Mouse (Mus musculus) heart, adult 2 months (tissue): Measurements from ENCODE around the gene Acvr1. TPM values are rescaled to one million over a fixed set of nuclear protein-coding genes. Genes with fewer than 3 reads are reported as not detected.

Experiments used
- DNase-seq, 2 experiments: peaks; one replicate each; pipeline ENCODE4 v3.0.0; 2021
- H3K27ac ChIP-seq: fragments of 200-600 bp; 2 replicates; pipeline ENCODE4 v1.8.1; 2022
- H3K27me3 ChIP-seq: fragments of 200-500 bp; 2 replicates; pipeline ENCODE4 v1.6.1; 2012; ENCODE audit warnings: mild to moderate bottlenecking, low read length, inconsistent platforms, mixed read lengths; ENCODE audit not compliant: control insufficient read depth, insufficient read depth
- H3K36me3 ChIP-seq: fragments of 200-500 bp; 2 replicates; pipeline ENCODE4 v1.6.1; 2012; ENCODE audit warnings: low read length, inconsistent platforms; ENCODE audit not compliant: control insufficient read depth, insufficient read depth
- H3K4me1 ChIP-seq: fragments of 200-500 bp; 2 replicates; pipeline ENCODE4 v1.6.1; 2011; ENCODE audit warnings: low read length; ENCODE audit not compliant: control insufficient read depth, insufficient read depth
- H3K4me3 ChIP-seq: fragments of 200-600 bp; 2 replicates; pipeline ENCODE4 v1.8.1; 2022
- H3K79me2 ChIP-seq: fragments of 200-500 bp; replicated peaks from 2 replicates; pipeline ENCODE4 v1.6.1; 2012; ENCODE audit warnings: mild to moderate bottlenecking, inconsistent platforms, low read length, moderate library complexity, mixed read lengths; ENCODE audit not compliant: control insufficient read depth, insufficient read depth
- H3K9ac ChIP-seq: fragments of 200-500 bp; 2 replicates; pipeline ENCODE4 v1.6.1; 2012; ENCODE audit warnings: low read depth, mild to moderate bottlenecking, control low read depth, inconsistent platforms, low read length, mixed read lengths
- CTCF ChIP-seq: fragments of 200-600 bp; IDR thresholded peaks from 2 replicates; pipeline ENCODE4 v1.8.1; 2022; ENCODE audit warnings: antibody characterized with exemption, mild to moderate bottlenecking, moderate library complexity
- EP300 ChIP-seq: fragments of 200-500 bp; IDR thresholded peaks from 2 replicates; pipeline ENCODE4 v1.6.1; 2011; ENCODE audit warnings: low read depth, low read length, control low read depth; ENCODE audit not compliant: insufficient read depth
- POLR2A ChIP-seq: fragments of 200-500 bp; IDR thresholded peaks from 2 replicates; pipeline ENCODE4 v1.6.1; 2011; ENCODE audit warnings: mild to moderate bottlenecking, low read depth, low read length, control low read depth; ENCODE audit not compliant: insufficient read depth
- WGBS: fragments of 180-500 bp; shearing (Covaris S2); methylation state at CpG from one replicate; pipeline ENCODE4 v1.1.7; 2018; 5-methylcytosine and 5-hydroxymethylcytosine counted together
- intact Hi-C: fragments of 180-260 bp; cut with DNase I; formaldehyde crosslinking; loops from one replicate; pipeline ENCODE4 v1.15.1; 2025
- polyA plus RNA-seq: library from polyadenylated mRNA; depleted of rRNA; stranded (reverse); fragments of >200 nt; gene quantifications from 2 replicates; pipeline ENCODE4 v1.2.3, GENCODE M21; 2012
- total RNA-seq, 2 experiments: library from RNA; stranded (reverse); gene quantifications; 2 replicates each; pipeline ENCODE4 v1.2.3; 2021

Acvr1 gene
- total and polyA plus RNA-seq, 3 experiments = 7.4 to 15.7 (median 14.6) TPM

DNA sequence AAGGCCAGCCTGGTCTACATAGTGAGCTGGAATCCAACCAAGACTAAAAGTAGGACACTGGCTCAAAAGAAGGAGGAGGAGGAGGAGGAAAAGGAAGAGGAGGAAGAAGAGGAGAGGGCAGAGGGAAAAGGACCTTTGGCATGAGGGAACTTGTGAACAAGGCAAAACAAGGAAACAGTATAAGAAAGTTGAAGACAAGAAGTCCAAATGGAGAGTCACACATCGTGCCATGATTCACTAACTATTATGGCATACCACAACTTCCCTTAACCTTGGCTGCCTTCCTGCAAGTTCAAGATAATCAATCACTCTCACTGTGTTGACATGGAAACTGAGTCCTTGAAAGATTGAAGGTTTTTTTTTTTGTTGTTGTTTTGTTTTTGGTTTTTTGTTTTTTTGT is 148.8 kb downstream of the Acvr1 start:
- no peak overlapping the region for H3K4me3 ChIP-seq
- H3K9ac ChIP-seq = no peak overlapping the region
- no peaks in the 10 kb centered on the region for H3K4me1 ChIP-seq
- H3K27ac ChIP-seq = no peak overlapping the region
- no peaks in the 10 kb centered on the region for H3K36me3 ChIP-seq
- H3K27me3 ChIP-seq = no peaks in the 10 kb centered on the region
- no peaks in the 10 kb centered on the region for H3K79me2 ChIP-seq
- 71% methylated on average over 1 of the region's 1 CpGs for WGBS
- TF ChIP-seq POLR2A (no peak), CTCF (no peak), EP300 (no peak)
- intact Hi-C loops = no loop called here
- DNase-seq = no peak

- intact Hi-C loops = no loop called here
- 83% methylated on average over 9 of the region's 9 CpGs for WGBS
- Histone ChIP-seq H3K36me3 (no peaks in the 10 kb centered on the region), H3K9ac (no peak overlapping the region), H3K79me2 (no peaks in the 10 kb centered on the region), H3K27ac (no peak overlapping the region), H3K4me3 (no peak overlapping the region), H3K27me3 (no peaks in the 10 kb centered on the region), H3K4me1 (no peaks in the 10 kb centered on the region)
- TF ChIP-seq EP300 = no peak
- TF ChIP-seq POLR2A = no peak
- TF ChIP-seq CTCF = no peak
- DNase-seq = no peak
Measured at GRCm38 (mm10) chr2:58417684-58418083, 149.3 kb downstream of the Acvr1 start.

- H3K9ac ChIP-seq = no peak overlapping the region
- no peaks in the 10 kb centered on the region for H3K36me3 ChIP-seq
- peak; percentile 46 for TF ChIP-seq CTCF
- no peak for TF ChIP-seq EP300
- H3K79me2 ChIP-seq = no peaks in the 10 kb centered on the region
- H3K4me3 ChIP-seq = no peak overlapping the region
- DNase-seq = no peak
- no peaks in the 10 kb centered on the region for H3K4me1 ChIP-seq
- H3K27ac ChIP-seq = no peak overlapping the region
- intact Hi-C loops = no loop called here
- H3K27me3 ChIP-seq = no peaks in the 10 kb centered on the region
Measured at GRCm38 (mm10) chr2:58415037-58415436, 151.9 kb downstream of the Acvr1 start.

DNA sequence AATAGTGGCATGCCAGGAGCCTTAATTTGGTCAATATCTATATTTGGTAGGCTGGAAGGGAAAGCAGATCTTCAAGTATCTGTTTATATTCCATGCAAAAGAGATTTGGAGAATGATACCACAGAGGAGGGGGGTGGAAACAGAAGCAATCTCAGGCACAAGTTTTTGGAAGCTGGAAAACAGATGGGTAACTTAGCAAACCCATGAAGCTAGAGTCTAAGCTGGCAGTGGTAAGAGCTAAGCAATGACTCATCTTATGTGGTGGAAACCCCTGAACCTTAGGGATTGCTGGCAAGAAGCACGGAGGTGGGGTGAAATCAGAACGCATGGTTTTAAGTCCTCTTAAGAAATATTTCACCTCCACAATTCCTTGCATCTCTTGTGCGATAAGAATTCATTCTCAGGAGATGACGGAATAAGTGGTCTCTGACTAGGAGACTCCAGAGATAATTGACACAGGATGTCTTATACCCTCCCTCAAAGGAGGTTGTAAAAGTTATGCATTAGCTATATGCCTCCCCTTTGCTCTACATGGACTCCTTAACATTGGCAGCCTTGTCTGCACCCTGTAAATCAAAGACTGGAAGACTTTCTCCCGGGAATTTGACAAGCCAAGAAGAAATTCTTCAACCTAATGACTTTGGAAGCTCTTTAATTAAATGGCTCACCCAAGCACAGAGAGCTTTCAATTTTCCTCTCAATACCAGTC is 157.9 kb downstream of the Acvr1 start:
- Histone ChIP-seq H3K9ac (no peak overlapping the region), H3K27me3 (no peaks in the 10 kb centered on the region), H3K4me1 (no peaks in the 10 kb centered on the region), H3K4me3 (no peak overlapping the region), H3K27ac (no peak overlapping the region), H3K36me3 (no peaks in the 10 kb centered on the region), H3K79me2 (no peaks in the 10 kb centered on the region)
- intact Hi-C loops = no loop called here
- 83% methylated on average over 5 of the region's 5 CpGs for WGBS
- DNase-seq = no peak
- TF ChIP-seq CTCF = no peak
- no peak for TF ChIP-seq EP300
- TF ChIP-seq POLR2A = no peak

GRCm38 (mm10) chr2:58403481-58403880 is 163.5 kb downstream of the Acvr1 start:
- 61% methylated on average over 2 of the region's 2 CpGs for WGBS
- Histone ChIP-seq H3K4me3 (no peak overlapping the region), H3K4me1 (no peaks in the 10 kb centered on the region), H3K27ac (no peak overlapping the region), H3K79me2 (no peaks in the 10 kb centered on the region), H3K36me3 (no peaks in the 10 kb centered on the region), H3K9ac (no peak overlapping the region), H3K27me3 (no peaks in the 10 kb centered on the region)
- DNase-seq = no peak
- no peak for TF ChIP-seq EP300
- TF ChIP-seq POLR2A = no peak
- no peak for TF ChIP-seq CTCF
- intact Hi-C loops = no loop called here

DNA sequence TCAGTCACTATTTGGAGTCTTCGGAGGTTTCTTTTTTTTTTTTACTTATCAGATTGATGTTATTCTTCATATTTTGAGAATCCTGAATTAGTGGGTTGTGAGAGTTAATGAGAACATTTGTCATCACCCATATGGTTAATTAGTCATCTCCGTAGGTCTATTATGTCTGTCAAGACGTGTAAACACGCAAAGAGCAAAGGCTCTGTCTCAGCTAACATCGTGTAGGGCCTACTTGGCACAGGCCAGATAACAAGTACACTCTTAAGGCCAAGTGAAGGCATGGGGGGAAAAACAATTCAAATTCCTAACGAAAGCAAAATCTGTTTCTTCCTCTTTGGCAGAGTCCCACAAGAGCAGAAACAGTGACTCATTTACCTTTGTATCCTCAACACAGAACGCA is 178.4 kb downstream of the Acvr1 start:
- H3K27me3 ChIP-seq = no peaks in the 10 kb centered on the region
- intact Hi-C loops = no loop called here
- no peak overlapping the region for H3K9ac ChIP-seq
- no peaks in the 10 kb centered on the region for H3K79me2 ChIP-seq
- no peak for TF ChIP-seq EP300
- TF ChIP-seq CTCF = no peak
- TF ChIP-seq POLR2A = no peak
- H3K4me1 ChIP-seq = no peaks in the 10 kb centered on the region
- H3K4me3 ChIP-seq = no peak overlapping the region
- no peaks in the 10 kb centered on the region for H3K36me3 ChIP-seq
- 73% methylated on average over 7 of the region's 7 CpGs for WGBS
- H3K27ac ChIP-seq = no peak overlapping the region
- DNase-seq = no peak
